Mouse (Mus musculus) heart, postnatal 0 days (tissue): ENCODE results near the gene Wdr91. TPM values are rescaled to one million over a fixed set of nuclear protein-coding genes. Genes with fewer than 3 reads are reported as not detected.

Experiments
- ATAC-seq: fragments of 200-750 bp; cut with Nextera tagmentation; 2 replicates; pipeline ENCODE4 v1.8.0; 2017; ENCODE audit warnings: low read depth, moderate number of reproducible peaks, moderate library complexity; ENCODE audit not compliant: insufficient read depth
- DNase-seq: peaks from one replicate; pipeline ENCODE4 v3.0.0-alpha.2; 2016; ENCODE audit warnings: low spot score
- H3K27ac ChIP-seq: fragments of 300-500 bp; sonication (generic); 2 replicates; pipeline ENCODE4 v1.5.1; 2014; ENCODE audit warnings: low read depth, mild to moderate bottlenecking
- H3K27me3 ChIP-seq: fragments of 300-500 bp; sonication (generic); 2 replicates; pipeline ENCODE4 v1.6.1; 2014; ENCODE audit warnings: low read length, mixed read lengths; ENCODE audit not compliant: control insufficient read depth, insufficient read depth
- H3K36me3 ChIP-seq: fragments of 300-500 bp; sonication (generic); replicated peaks from 2 replicates; pipeline ENCODE4 v1.6.1; 2014; ENCODE audit warnings: low read length, mixed read lengths; ENCODE audit not compliant: control insufficient read depth, insufficient read depth
- H3K4me1 ChIP-seq: fragments of 300-500 bp; sonication (generic); 2 replicates; pipeline ENCODE4 v1.6.1; 2014; ENCODE audit warnings: antibody characterized with exemption; ENCODE audit not compliant: control insufficient read depth, insufficient read depth
- H3K4me2 ChIP-seq: fragments of 300-500 bp; sonication (generic); 2 replicates; pipeline ENCODE4 v1.6.1; 2014; ENCODE audit warnings: low read depth, mild to moderate bottlenecking, low read length, moderate library complexity
- H3K4me3 ChIP-seq: fragments of 300-500 bp; sonication (generic); 2 replicates; pipeline ENCODE4 v1.5.1; 2014; ENCODE audit warnings: low read depth, low read length
- H3K9ac ChIP-seq: fragments of 300-500 bp; sonication (generic); replicated peaks from 2 replicates; pipeline ENCODE4 v1.6.1; 2014; ENCODE audit warnings: low read depth, low read length, mixed read lengths
- H3K9me3 ChIP-seq: fragments of 300-500 bp; sonication (generic); replicated peaks from 2 replicates; pipeline ENCODE4 v1.6.1; 2016; ENCODE audit warnings: low read length; ENCODE audit not compliant: control insufficient read depth
- CTCF ChIP-seq: IDR thresholded peaks from 2 replicates; pipeline ENCODE4 v1.5.1; 2016; ENCODE audit warnings: antibody characterized with exemption, control low read depth, low read depth
- EP300 ChIP-seq: IDR thresholded peaks from 2 replicates; pipeline ENCODE4 v1.6.1; 2016; ENCODE audit warnings: antibody characterized with exemption, low read depth
- WGBS: fragments of 180-500 bp; shearing (Covaris S2); extraction: QIAGEN DNeasy Blood & Tissue Kit; methylation state at CpG from one replicate; pipeline ENCODE4 v1.1.7; 2014; 5-methylcytosine and 5-hydroxymethylcytosine counted together
- polyA plus RNA-seq: library from polyadenylated mRNA; unstranded; fragments of >200 nt; fragmentation: Nextera tagmentation; extraction: Ambion mirVana; gene quantifications from 2 replicates; pipeline ENCODE4 v1.2.1, GENCODE M21; 2015
- total RNA-seq: library from RNA; depleted of rRNA; stranded (reverse); fragments of >200 nt; gene quantifications from 2 replicates; pipeline ENCODE4 v1.2.3, GENCODE M21; 2014; ENCODE audit warnings: low replicate concordance

Gene Wdr91
- total and polyA plus RNA-seq, 2 experiments from 2014 or later = 8.6 to 25.2 TPM

DNA sequence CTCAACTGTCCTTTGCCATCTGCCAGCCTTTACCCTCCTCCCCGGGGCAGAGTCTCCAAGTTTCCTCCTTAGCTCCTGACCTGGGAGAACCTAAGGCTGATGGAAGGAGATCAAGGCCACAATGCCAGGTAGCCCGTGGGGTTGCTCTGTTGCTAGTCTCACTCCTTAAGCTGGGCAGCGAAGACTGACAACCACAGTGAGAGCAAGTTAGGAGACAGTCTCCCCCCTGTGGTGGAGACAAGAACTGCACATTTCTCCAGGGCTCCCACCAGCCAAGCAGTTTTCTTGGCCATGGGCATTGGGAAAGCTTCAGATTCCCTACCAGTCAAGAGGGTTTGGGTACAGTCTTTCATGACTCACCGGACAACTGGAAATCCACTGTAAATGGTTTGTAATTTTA lies 16.5 kb upstream of the Wdr91 start:
- Histone ChIP-seq H3K9me3 (no peaks in the 10 kb centered on the region), H3K9ac (no peak overlapping the region), H3K4me1 (no peaks in the 10 kb centered on the region), H3K27me3 (no peaks in the 10 kb centered on the region), H3K4me2 (no peak overlapping the region), H3K27ac (no peak overlapping the region), H3K36me3 (no peaks in the 10 kb centered on the region), H3K4me3 (no peak overlapping the region)
- peak; percentile 78 for TF ChIP-seq CTCF
- TF ChIP-seq EP300 = no peak
- ATAC-seq (0 out of 2 replicates have a peak, but pooled peaks have one; percentile 48), DNase-seq (peak; percentile 41)
- 38% methylated on average over 4 of the region's 4 CpGs for WGBS

GRCm38 (mm10) chr6:34921941-34922340 lies 11.3 kb upstream of the Wdr91 start:
- 41% methylated on average over 13 of the region's 14 CpGs for WGBS
- Histone ChIP-seq H3K27me3 (no peaks in the 10 kb centered on the region), H3K36me3 (no peaks in the 10 kb centered on the region), H3K4me3 (no peak overlapping the region), H3K9ac (no peak overlapping the region), H3K27ac (no peak overlapping the region), H3K4me1 (no peaks in the 10 kb centered on the region), H3K4me2 (no peak overlapping the region), H3K9me3 (no peaks in the 10 kb centered on the region)
- TF ChIP-seq EP300 = no peak
- TF ChIP-seq CTCF = peak; percentile 99
- peak; percentile 79 for DNase-seq
- ATAC-seq = peak; percentile 85

GRCm38 (mm10) chr6:34920631-34921030 lies 10.0 kb upstream of the Wdr91 start:
- 90% methylated on average over 12 of the region's 12 CpGs for WGBS
- Histone ChIP-seq H3K9me3 (no peaks in the 10 kb centered on the region), H3K4me3 (no peak overlapping the region), H3K4me2 (no peak overlapping the region), H3K9ac (no peak overlapping the region), H3K36me3 (no peaks in the 10 kb centered on the region), H3K27me3 (no peaks in the 10 kb centered on the region), H3K27ac (no peak overlapping the region), H3K4me1 (no peaks in the 10 kb centered on the region)
- TF ChIP-seq CTCF = no peak
- ATAC-seq (no peak), DNase-seq (no peak)

- Histone ChIP-seq H3K27me3 (no peaks in the 10 kb centered on the region), H3K27ac (no peak within 1 kb of the TSS), H3K9ac (no peak within 1 kb of the TSS), H3K4me1 (no peaks in the 10 kb centered on the region), H3K4me3 (no peak within 1 kb of the TSS), H3K36me3 (no peaks in the 10 kb centered on the region), H3K4me2 (no peak within 1 kb of the TSS), H3K9me3 (no peaks in the 10 kb centered on the region)
- no peak for ATAC-seq
- DNase-seq = no peak
- no peak for TF ChIP-seq EP300
- no peak for TF ChIP-seq CTCF
- 52% methylated on average over 10 of the region's 10 CpGs for WGBS
Observed at GRCm38 (mm10) chr6:34919956-34920355, 9.3 kb upstream of the Wdr91 start, which contains the start of gene Stra8. Stra8 (plus strand) TSS chr6:34920163.

- Histone ChIP-seq H3K27ac (no peak overlapping the region), H3K4me1 (no peaks in the 10 kb centered on the region), H3K36me3 (no peaks in the 10 kb centered on the region), H3K9ac (no peak overlapping the region), H3K27me3 (no peaks in the 10 kb centered on the region), H3K9me3 (no peaks in the 10 kb centered on the region), H3K4me2 (no peak overlapping the region), H3K4me3 (no peak overlapping the region)
- ATAC-seq (no peak), DNase-seq (no peak)
- 90% methylated on average over 7 of the region's 7 CpGs for WGBS
- TF ChIP-seq EP300 = no peak
- TF ChIP-seq CTCF = no peak
Observed at GRCm38 (mm10) chr6:34919146-34919545, 8.5 kb upstream of the Wdr91 start.

DNA sequence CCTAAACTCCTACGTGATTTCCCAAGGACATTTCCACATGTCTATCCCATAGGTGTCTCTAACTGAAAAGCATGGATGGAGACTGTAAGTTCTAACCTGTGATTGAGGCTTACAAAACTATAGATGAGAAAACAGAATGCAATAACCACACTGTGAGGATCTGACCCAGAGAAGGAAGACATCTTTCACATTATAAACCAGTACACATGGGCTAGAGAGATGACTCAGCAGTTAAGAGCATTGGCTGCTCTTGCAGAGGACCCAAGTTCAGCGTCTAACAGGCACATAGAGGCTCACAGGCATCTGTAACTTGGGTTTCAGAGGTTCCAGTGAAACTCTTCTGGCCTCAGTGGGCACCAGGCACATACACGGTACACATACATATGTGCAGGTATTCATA lies 3.8 kb upstream of the Wdr91 start:
- WGBS = 81% methylated on average over 3 of the region's 3 CpGs
- no peaks in the 10 kb centered on the region for H3K27me3 ChIP-seq
- no peak overlapping the region for H3K4me3 ChIP-seq
- no peak overlapping the region for H3K9ac ChIP-seq
- H3K4me1 ChIP-seq = peaks cover 7% of the 10 kb centered on the region
- H3K4me2 ChIP-seq = no peak overlapping the region
- DNase-seq (no peak), ATAC-seq (no peak)
- no peaks in the 10 kb centered on the region for H3K36me3 ChIP-seq
- H3K9me3 ChIP-seq = no peaks in the 10 kb centered on the region
- no peak for TF ChIP-seq EP300
- no peak for TF ChIP-seq CTCF
- H3K27ac ChIP-seq = no peak overlapping the region
